Mouse (Mus musculus): ENCODE data around the gene Gm3618. TPM values are rescaled to one million over a fixed set of nuclear protein-coding genes. Genes with fewer than 3 reads are reported as not detected.
"Not testable (repeated sequence)": the region's sequence is repeated elsewhere in the genome, so short reads cannot be mapped to it uniquely, and the experiment has no call there.

The Gm3618 gene
- not detected in 2 replicates for polyA plus RNA-seq (2016; fragmentation: Nextera tagmentation; extraction: Ambion mirVana)

- not testable (repeated sequence) for ATAC-seq (ENCODE audit: insufficient number of reproducible peaks, insufficient read depth, low FRiP score, low TSS enrichment); H3K9me3 ChIP-seq; H3K27ac ChIP-seq; H3K4me3 ChIP-seq; H3K27me3 ChIP-seq; H3K4me1 ChIP-seq; H3K4me2 ChIP-seq (replicated peaks); H3K9ac ChIP-seq; H3K36me3 ChIP-seq
- WGBS = no CpG with 5 or more reads among the region's 10 CpGs
These were observed at the start of gene Gm3618 for GRCm38 (mm10) chr14:6343578-6343977. TSS of gene Gm3618 (minus strand) at chr14:6343678.

- H3K4me3 ChIP-seq; H3K4me2 ChIP-seq (replicated peaks); H3K27me3 ChIP-seq; H3K9me3 ChIP-seq; H3K4me1 ChIP-seq; H3K36me3 ChIP-seq; H3K9ac ChIP-seq; ATAC-seq (ENCODE audit: insufficient number of reproducible peaks, insufficient read depth, low FRiP score, low TSS enrichment); H3K27ac ChIP-seq: not testable (repeated sequence)
- 85% methylated on average over 2 of the region's 4 CpGs for WGBS
These were observed 46.7 kb upstream of the Gm3618 start, which contains the start of gene Gm16440 for GRCm38 (mm10) chr14:6390219-6390618. TSS of gene Gm16440 (minus strand) at chr14:6390319.

- H3K9me3 ChIP-seq = not testable (repeated sequence)
These were observed 38.7 kb downstream of the Gm3618 start, which contains the start of gene Gm21103 for GRCm38 (mm10) chr14:6304743-6305142. TSS of gene Gm21103 (minus strand) at chr14:6304843.

GRCm38 (mm10) chr14:6286931-6287715 lies 56.4 kb downstream of the Gm3618 start, which contains the start of gene Gm3411:
TSS of gene Gm3411 (minus strand) at chr14:6287250.
- not testable (repeated sequence) for ATAC-seq (ENCODE audit: insufficient number of reproducible peaks, insufficient read depth, low FRiP score, low TSS enrichment); H3K36me3 ChIP-seq; H3K27ac ChIP-seq; H3K27me3 ChIP-seq; H3K4me1 ChIP-seq; H3K9me3 ChIP-seq
- peak within 1 kb of the TSS; percentile 50 for H3K9ac ChIP-seq
- H3K4me3 ChIP-seq = peak within 1 kb of the TSS; percentile 50
- WGBS = 2% methylated on average over 55 of the region's 57 CpGs
- peak within 1 kb of the TSS; percentile 64 for H3K4me2 ChIP-seq (replicated peaks)

More at GRCm38 (mm10) chr14:6304743-6305142, 38.7 kb downstream of the Gm3618 start, which contains the start of gene Gm21103:
- not testable (repeated sequence) for H3K4me2 ChIP-seq (replicated peaks); H3K4me3 ChIP-seq; H3K27me3 ChIP-seq; H3K4me1 ChIP-seq; H3K36me3 ChIP-seq; ATAC-seq (ENCODE audit: insufficient number of reproducible peaks, insufficient read depth, low FRiP score, low TSS enrichment); H3K9ac ChIP-seq; H3K27ac ChIP-seq
- 89% methylated on average over 2 of the region's 2 CpGs for WGBS

Other genes starting within 250 kb of the Gm3618 start
- gene Gm8206, start 249.7 kb downstream of the Gm3618 start, polyA plus RNA-seq (2016; fragmentation: Nextera tagmentation; extraction: Ambion mirVana) = 1.8 TPM in 2 replicates
- 2.7 TPM in 2 replicates for gene Gm3468, start 235.0 kb downstream of the Gm3618 start, polyA plus RNA-seq (2016; fragmentation: Nextera tagmentation; extraction: Ambion mirVana)
- gene Gm3476, start 217.9 kb downstream of the Gm3618 start, polyA plus RNA-seq (2016; fragmentation: Nextera tagmentation; extraction: Ambion mirVana) = not detected in 2 replicates
- not detected in 2 replicates for gene Gm21560, start 124.4 kb downstream of the Gm3618 start, polyA plus RNA-seq (2016; fragmentation: Nextera tagmentation; extraction: Ambion mirVana)
- gene Gm3411, start 56.4 kb downstream of the Gm3618 start, polyA plus RNA-seq (2016; fragmentation: Nextera tagmentation; extraction: Ambion mirVana) = 1.8 and 2.7 TPM in 2 replicates
- gene Gm21103, start 38.8 kb downstream of the Gm3618 start, polyA plus RNA-seq (2016; fragmentation: Nextera tagmentation; extraction: Ambion mirVana) = not detected in 2 replicates
- not detected in 2 replicates for gene Gm16440, start 46.6 kb upstream of the Gm3618 start, polyA plus RNA-seq (2016; fragmentation: Nextera tagmentation; extraction: Ambion mirVana)
- 1.6 and 1.9 TPM in 2 replicates for gene Gm3591, start 68.8 kb upstream of the Gm3618 start, polyA plus RNA-seq (2016; fragmentation: Nextera tagmentation; extraction: Ambion mirVana)
- gene Gm3594, start 100.9 kb upstream of the Gm3618 start, polyA plus RNA-seq (2016; fragmentation: Nextera tagmentation; extraction: Ambion mirVana) = not detected in 2 replicates
- not detected in 2 replicates for gene Gm8356, start 193.6 kb upstream of the Gm3618 start, polyA plus RNA-seq (2016; fragmentation: Nextera tagmentation; extraction: Ambion mirVana)
- 0.10 and 0.52 TPM in 2 replicates for gene Gm3629, start 246.9 kb upstream of the Gm3618 start, polyA plus RNA-seq (2016; fragmentation: Nextera tagmentation; extraction: Ambion mirVana)